Comparison of ENCODE assay signal across 7 mouse cellular contexts in genomic region chr12:19289038-19289437, GRCm38 (mm10).
DNase-seq lines count a peak whose midpoint lies in the region; ATAC-seq and TF ChIP-seq lines count a peak whose summit lies in the region.
"Not testable (repeated sequence)": the region's sequence is repeated elsewhere in the genome, so short reads cannot be mapped to it uniquely, and the experiment has no call there.

No protein-coding gene starts in this region.

- H3K4me2 ChIP-seq in heart, embryonic 12.5 days: peak overlapping the region; percentile 57
- not testable (repeated sequence) for H3K4me2 ChIP-seq in hindbrain, postnatal 0 days (ENCODE audit: low read depth, low read length); midbrain, postnatal 0 days (ENCODE audit: low read depth, low read length, poor library complexity, severe bottlenecking)
- H3K4me2 ChIP-seq in liver, postnatal 0 days (ENCODE audit: low read depth, low read length): peak overlapping the region; percentile 42; the same call in 1 of the 2 replicates
- H3K4me2 ChIP-seq in stomach, postnatal 0 days (replicated peaks; ENCODE audit: low read depth): 0 out of 2 replicates have a peak overlapping the region, but pooled peaks have one; percentile 25

- peaks cover 21% of the 10 kb centered on the region for H3K9me3 ChIP-seq in heart, embryonic 12.5 days (replicated peaks)
- not testable (repeated sequence) for H3K9me3 ChIP-seq in hindbrain, postnatal 0 days (ENCODE audit: low read length); liver, postnatal 0 days (ENCODE audit: low read length); midbrain, postnatal 0 days (ENCODE audit: low read length); stomach, postnatal 0 days (ENCODE audit: control insufficient read depth, low read length)

- not testable (repeated sequence) for H3K27me3 ChIP-seq in heart, embryonic 12.5 days (replicated peaks); hindbrain, postnatal 0 days (ENCODE audit: insufficient read depth, low read length); liver, postnatal 0 days (ENCODE audit: insufficient read depth, low read length); midbrain, postnatal 0 days (ENCODE audit: insufficient read depth, low read length); stomach, postnatal 0 days (ENCODE audit: control insufficient read depth, insufficient read depth, low read length)

- not testable (repeated sequence) for DNase-seq in hindbrain, postnatal 0 days (ENCODE audit: low spot score); liver, postnatal 0 days; midbrain, postnatal 0 days (ENCODE audit: low spot score); stomach, postnatal 0 days (ENCODE audit: low spot score)
- DNase-seq in left cerebral cortex, adult 2 months (ENCODE audit: extremely low spot score in 1 of 2, low spot score in 2 of 2): peak in 1 of 2 experiments; percentile 10

- TF ChIP-seq EP300 in liver, postnatal 0 days (IDR thresholded peaks at IDR 0.05; ENCODE audit: low read depth); stomach, postnatal 0 days (optimal IDR thresholded peaks at IDR 0.05): not testable (repeated sequence)

- H3K9ac ChIP-seq in heart, embryonic 12.5 days: peak overlapping the region; percentile 41; the same call in 1 of the 2 replicates
- not testable (repeated sequence) for H3K9ac ChIP-seq in hindbrain, postnatal 0 days (replicated peaks; ENCODE audit: low read length); liver, postnatal 0 days (replicated peaks); midbrain, postnatal 0 days (replicated peaks; ENCODE audit: low read length, poor library complexity, severe bottlenecking); stomach, postnatal 0 days (ENCODE audit: low read length)

- not testable (repeated sequence) for H3K27ac ChIP-seq in embryonic fibroblast, embryonic 13.5 days (ENCODE audit: insufficient read depth, low read length); heart, embryonic 12.5 days (ENCODE audit: poor library complexity, severe bottlenecking); hindbrain, postnatal 0 days; left cerebral cortex, adult 2 months; liver, postnatal 0 days (ENCODE audit: low read depth); midbrain, postnatal 0 days (ENCODE audit: low read depth, low read length); stomach, postnatal 0 days (replicated peaks)

- TF ChIP-seq CTCF in embryonic fibroblast, embryonic 13.5 days (IDR thresholded peaks at IDR 0.05; ENCODE audit: borderline replicate concordance, insufficient read depth, low read length); hindbrain, postnatal 0 days (IDR thresholded peaks at IDR 0.05; ENCODE audit: low read depth); left cerebral cortex, adult 2 months (IDR thresholded peaks at IDR 0.05); liver, postnatal 0 days (IDR thresholded peaks at IDR 0.05; ENCODE audit: low read depth); midbrain, postnatal 0 days (IDR thresholded peaks at IDR 0.05); stomach, postnatal 0 days (IDR thresholded peaks at IDR 0.05; ENCODE audit: low read depth): not testable (repeated sequence)

- WGBS in heart, embryonic 12.5 days: 28% methylated on average over 18 of the region's 18 CpGs
- 56% methylated on average over 18 of the region's 18 CpGs for WGBS in hindbrain, postnatal 0 days
- 39% methylated on average over 15 of the region's 18 CpGs for WGBS in liver, postnatal 0 days (ENCODE audit: insufficient replicate concordance)
- 53% methylated on average over 18 of the region's 18 CpGs for WGBS in midbrain, postnatal 0 days
- 45% methylated on average over 18 of the region's 18 CpGs for WGBS in stomach, postnatal 0 days

- H3K4me3 ChIP-seq in embryonic fibroblast, embryonic 13.5 days (ENCODE audit: insufficient read depth, low read length): peak overlapping the region; percentile 39
- H3K4me3 ChIP-seq in heart, embryonic 12.5 days: peak overlapping the region; percentile 56
- peak overlapping the region; percentile 31 for H3K4me3 ChIP-seq in hindbrain, postnatal 0 days (ENCODE audit: low read length)
- H3K4me3 ChIP-seq in left cerebral cortex, adult 2 months: peak overlapping the region; percentile 41
- peak overlapping the region; percentile 39; the same call in 1 of the 2 replicates for H3K4me3 ChIP-seq in liver, postnatal 0 days (ENCODE audit: low read depth, low read length)
- H3K4me3 ChIP-seq in midbrain, postnatal 0 days (ENCODE audit: low read depth, low read length): peak overlapping the region; percentile 26; the same call in 1 of the 2 replicates
- peak overlapping the region; percentile 35; the same call in 1 of the 2 replicates for H3K4me3 ChIP-seq in stomach, postnatal 0 days (ENCODE audit: low read depth, low read length)

- H3K36me3 ChIP-seq in heart, embryonic 12.5 days; hindbrain, postnatal 0 days (ENCODE audit: insufficient read depth, low read length); liver, postnatal 0 days (replicated peaks; ENCODE audit: insufficient read depth, low read length); midbrain, postnatal 0 days (ENCODE audit: insufficient read depth, low read length); stomach, postnatal 0 days (ENCODE audit: control insufficient read depth, insufficient read depth, low read length): not testable (repeated sequence)

- intact Hi-C loops in left cerebral cortex, adult 2 months (cut with DNase I): not testable (repeated sequence)

- H3K4me1 ChIP-seq in embryonic fibroblast, embryonic 13.5 days (ENCODE audit: control insufficient read depth, insufficient read depth, low read length); heart, embryonic 12.5 days (replicated peaks); hindbrain, postnatal 0 days (ENCODE audit: insufficient read depth, low read length); liver, postnatal 0 days (ENCODE audit: insufficient read depth); midbrain, postnatal 0 days (ENCODE audit: insufficient read depth, low read length); stomach, postnatal 0 days (replicated peaks; ENCODE audit: control insufficient read depth, insufficient read depth): not testable (repeated sequence)

- TF ChIP-seq POLR2A in embryonic fibroblast, embryonic 13.5 days (IDR thresholded peaks at IDR 0.05; ENCODE audit: low read depth, low read length): not testable (repeated sequence)

- not testable (repeated sequence) for ATAC-seq in heart, embryonic 12.5 days (ENCODE audit: insufficient number of reproducible peaks, low FRiP score); hindbrain, postnatal 0 days; liver, postnatal 0 days; midbrain, postnatal 0 days (ENCODE audit: low FRiP score); stomach, postnatal 0 days (ENCODE audit: low FRiP score, low TSS enrichment)
